Mouse (Mus musculus): ENCODE data around the gene Sipa1l3. TPM values are rescaled to one million over a fixed set of nuclear protein-coding genes. Genes with fewer than 3 reads are reported as not detected.

The Sipa1l3 gene
- total RNA-seq, 2 experiments from 2014 or later, result 4.2 to 15.3 TPM

DNA sequence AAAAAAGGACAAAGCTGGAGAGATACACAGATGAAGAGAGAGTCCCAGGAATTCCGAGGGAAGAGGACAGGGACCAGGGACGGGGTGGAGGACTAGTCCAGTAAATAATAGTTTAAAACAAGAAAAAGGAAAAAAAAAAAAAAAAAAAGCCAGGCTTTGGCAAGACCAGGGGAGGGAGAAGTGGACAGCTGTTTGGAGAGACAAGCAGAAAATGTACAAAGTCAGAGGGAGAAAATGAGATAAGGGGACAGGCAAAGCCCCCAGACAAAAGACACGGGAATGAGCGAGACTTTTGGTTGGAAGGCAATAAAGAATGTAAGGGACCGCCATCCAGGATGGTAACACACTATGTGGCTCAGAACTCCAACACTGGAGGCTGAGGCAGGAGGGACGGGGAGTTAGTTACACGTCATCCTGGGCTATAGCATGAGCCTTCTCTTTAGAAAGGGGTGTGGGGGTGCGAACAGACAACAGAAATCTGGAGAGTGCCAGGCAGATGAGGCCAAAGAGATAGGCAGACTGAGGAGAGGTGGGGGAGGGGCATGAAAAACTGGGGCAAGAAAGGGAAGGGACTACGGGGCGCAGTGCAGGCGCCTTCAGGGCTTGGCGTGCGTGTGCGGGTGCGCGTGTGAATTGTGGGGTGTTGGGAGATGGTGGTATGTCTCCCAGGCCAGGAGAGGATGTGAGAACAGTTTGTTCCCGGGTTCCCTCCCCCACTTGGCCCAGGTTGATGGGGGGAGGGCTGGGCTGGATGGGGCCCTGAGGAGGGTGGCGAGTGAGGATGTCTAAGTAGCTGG, 200.1 kb downstream of the Sipa1l3 start:
- no peak for ATAC-seq (replicated peaks; ENCODE audit: low FRiP score, poor library complexity, severe bottlenecking)

DNA sequence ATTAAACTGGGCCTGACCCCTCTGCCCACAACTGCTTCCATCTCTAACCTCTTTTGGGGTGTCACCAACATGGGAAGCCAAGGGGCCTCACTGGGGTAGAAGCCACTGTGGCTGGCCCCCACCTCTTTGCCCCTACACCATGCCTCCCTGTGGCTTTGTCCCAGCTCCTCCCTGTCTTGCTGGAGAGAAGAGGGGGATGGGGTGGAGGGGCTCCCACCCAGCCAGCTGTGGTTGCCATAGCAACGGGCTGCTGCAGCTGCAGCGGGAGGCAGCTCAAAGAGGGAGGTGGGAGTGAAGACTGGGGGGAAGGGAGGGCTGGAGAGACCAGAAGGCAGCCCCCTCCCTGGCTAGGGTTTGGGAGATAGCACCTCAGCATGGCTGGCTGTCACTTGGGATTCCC, 200.9 kb downstream of the Sipa1l3 start:
- ATAC-seq (replicated peaks; ENCODE audit: low FRiP score, poor library complexity, severe bottlenecking), result no peak

DNA sequence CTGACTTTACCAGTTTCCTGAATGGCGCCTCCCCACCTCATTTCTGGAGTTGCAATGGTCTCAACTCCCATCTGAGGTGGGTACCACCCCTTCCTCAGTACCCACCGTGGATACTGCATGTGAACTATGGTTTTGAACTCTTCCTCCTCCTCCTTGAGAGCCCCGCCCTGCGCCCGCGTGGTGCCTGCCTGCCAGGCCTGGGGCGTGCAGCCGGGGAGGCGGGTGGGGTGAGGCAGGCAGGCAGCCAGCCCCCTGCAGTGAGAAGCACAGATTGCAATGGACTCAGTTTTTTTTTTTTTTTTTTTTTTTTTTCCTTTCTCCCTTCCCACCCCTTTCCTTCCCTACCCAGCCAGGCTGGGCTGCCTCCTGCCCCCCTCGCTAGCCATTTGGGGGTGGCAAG, 201.5 kb downstream of the Sipa1l3 start:
- no peak for ATAC-seq (replicated peaks; ENCODE audit: low FRiP score, poor library complexity, severe bottlenecking)

DNA sequence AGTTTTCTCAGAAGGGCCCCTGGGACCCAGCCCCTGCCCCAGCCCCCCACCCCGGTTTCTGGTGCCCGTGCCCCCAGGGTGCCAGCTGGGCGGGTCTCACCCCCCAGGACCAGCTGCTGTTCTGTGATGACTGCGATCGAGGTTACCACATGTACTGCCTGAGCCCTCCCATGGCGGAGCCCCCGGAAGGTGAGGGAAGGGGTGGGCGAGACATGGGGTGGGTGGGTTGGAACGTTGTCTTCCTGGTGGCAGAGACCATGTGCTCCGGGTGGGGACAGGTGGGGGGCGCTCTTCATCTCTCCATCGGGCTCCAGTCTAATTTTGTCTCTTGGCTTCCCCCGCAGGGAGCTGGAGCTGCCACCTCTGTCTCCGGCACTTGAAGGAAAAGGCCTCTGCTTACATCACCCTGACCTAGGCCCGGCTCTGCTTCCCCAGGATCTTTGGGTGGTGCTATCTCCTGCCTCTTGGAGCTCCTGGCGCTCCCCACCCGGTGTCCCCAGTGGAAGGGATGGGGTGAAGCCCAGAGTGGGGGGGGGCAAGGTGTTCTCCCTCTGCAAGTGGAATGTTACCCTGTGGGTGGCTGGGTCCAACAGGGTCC, 202.2 kb downstream of the Sipa1l3 start:
- no peak for ATAC-seq (replicated peaks; ENCODE audit: low FRiP score, poor library complexity, severe bottlenecking)

DNA sequence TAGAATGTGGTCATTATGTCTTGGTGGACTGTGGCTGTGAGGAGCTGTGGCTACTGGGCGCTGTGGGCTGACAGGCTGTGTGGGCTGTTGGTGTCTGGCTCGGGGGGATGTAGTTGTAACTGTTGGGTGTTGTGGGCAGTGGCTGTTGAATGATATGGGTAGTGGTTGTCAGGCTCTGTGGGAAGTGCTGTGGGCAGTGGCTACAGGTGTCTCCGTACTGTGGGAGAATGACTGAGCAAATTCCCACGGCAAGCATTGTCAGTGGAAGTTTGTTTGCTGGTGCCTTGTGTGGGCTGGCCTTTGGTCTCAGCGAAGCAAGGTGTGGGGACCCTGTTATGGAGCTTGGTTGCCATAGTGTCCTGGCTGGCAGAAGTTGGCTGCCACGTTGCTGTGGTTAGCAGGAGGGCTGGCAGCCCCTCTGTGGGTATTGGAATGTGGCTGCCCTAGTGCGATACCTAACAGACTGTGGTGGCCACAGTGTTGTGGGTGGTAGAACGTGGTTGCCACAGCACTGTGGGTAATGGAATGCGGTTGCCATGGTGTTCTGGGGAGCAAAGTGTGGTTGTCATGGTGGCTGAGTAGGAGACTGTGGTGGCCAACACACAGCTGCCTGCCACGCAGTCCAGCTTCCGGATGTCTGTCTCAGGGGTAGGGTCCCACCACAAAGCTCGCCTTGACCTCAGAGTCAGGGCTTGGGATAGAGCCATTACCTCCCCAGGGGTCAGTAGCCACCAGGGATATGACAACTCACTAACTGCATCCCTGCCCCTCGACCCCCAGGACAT, 203.4 kb downstream of the Sipa1l3 start:
- no peak for ATAC-seq (replicated peaks; ENCODE audit: low FRiP score, poor library complexity, severe bottlenecking)

DNA sequence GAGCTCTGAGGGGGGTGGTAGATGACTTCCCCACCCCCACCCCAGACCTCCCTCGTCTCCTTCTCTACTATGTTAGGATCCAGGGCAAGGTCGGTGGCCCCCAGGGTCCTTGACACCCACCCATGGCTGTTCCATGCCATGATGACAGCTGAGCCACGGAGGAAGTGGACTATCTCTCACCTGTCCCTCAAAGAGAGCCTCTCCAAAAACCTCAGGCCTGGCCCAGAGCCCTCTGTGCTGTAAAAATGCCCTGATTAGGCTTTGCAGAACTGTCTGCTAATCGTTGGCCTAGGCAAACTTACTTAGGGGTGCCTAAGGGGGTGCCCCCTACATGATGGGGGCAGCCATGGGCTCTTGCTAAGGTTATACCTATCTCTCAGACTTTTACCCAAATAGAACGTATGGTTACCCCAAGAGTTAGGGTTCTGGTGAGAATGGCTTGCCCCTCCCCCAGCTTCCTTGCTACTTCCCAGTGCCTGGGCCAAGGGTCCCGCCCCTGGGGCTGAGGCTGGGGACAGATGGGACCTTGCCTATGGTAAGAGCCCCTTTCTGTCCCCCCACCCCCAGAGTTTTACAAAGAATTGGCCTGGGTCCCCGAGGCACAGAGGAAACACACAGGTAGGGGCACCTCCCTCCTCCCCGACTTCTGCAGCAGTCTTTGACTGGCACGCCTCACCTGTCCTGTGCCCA, 204.7 kb downstream of the Sipa1l3 start:
- no peak for ATAC-seq (replicated peaks; ENCODE audit: low FRiP score, poor library complexity, severe bottlenecking)

DNA sequence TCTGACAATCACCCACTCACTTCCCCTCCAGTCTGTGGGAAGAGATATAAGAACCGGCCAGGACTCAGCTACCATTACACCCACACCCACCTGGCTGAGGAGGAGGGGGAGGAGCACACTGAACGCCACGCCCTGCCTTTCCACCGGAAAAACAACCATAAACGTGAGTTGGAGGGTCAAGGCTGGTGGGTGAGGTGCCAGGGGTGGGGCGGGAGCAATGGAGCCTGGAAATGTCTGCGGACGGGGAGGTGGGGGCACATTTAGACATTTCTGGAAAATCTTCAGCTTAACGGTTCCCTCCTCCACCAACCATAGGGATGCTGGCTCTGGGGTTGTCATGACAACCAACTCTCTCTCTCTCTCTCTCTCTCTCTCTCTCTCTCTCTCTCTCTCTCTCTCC, 205.4 kb downstream of the Sipa1l3 start:
- ATAC-seq (replicated peaks; ENCODE audit: low FRiP score, poor library complexity, severe bottlenecking), result no peak

DNA sequence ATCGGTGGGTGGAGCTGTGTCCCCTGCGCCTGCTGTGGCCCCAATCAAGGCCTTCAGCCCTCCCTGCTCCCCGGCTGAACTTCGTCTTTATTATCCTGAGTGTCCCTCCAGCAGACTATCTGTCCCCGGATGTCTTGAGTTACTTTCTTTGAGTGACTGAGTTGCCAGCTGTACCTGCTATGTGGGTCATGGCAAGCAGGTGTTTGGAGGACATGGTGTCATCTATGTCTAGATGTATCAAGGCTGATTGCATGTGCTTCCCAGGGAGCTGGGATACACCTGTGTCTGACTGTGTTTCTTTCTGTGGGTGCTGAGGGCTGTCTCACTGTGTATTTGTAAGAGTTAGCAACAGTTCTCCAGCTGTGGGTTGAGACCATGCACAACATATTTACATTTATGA, 208.7 kb downstream of the Sipa1l3 start:
- no peak for ATAC-seq (replicated peaks; ENCODE audit: low FRiP score, poor library complexity, severe bottlenecking)

DNA sequence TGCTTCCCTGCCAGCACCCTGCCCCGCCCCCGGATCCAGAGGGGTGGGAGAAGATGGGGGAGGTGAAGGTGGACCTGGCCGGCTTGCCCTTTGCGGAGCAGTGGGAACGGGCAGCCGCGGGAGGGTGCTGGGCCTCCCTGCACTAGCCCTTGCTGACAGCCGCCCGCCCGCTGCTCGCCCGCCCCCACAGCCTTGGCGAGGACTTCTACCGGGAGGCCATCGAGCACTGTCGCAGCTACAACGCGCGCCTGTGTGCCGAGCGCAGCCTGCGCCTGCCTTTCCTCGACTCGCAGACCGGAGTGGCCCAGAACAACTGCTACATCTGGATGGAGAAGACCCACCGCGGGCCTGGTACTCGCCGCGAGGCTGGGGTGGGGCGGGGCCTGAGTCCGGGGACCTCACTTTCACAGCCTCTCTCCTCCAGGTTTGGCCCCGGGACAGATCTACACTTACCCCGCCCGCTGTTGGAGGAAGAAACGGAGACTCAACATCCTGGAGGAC, 209.2 kb downstream of the Sipa1l3 start:
- ATAC-seq (replicated peaks; ENCODE audit: low FRiP score, poor library complexity, severe bottlenecking), result no peak

DNA sequence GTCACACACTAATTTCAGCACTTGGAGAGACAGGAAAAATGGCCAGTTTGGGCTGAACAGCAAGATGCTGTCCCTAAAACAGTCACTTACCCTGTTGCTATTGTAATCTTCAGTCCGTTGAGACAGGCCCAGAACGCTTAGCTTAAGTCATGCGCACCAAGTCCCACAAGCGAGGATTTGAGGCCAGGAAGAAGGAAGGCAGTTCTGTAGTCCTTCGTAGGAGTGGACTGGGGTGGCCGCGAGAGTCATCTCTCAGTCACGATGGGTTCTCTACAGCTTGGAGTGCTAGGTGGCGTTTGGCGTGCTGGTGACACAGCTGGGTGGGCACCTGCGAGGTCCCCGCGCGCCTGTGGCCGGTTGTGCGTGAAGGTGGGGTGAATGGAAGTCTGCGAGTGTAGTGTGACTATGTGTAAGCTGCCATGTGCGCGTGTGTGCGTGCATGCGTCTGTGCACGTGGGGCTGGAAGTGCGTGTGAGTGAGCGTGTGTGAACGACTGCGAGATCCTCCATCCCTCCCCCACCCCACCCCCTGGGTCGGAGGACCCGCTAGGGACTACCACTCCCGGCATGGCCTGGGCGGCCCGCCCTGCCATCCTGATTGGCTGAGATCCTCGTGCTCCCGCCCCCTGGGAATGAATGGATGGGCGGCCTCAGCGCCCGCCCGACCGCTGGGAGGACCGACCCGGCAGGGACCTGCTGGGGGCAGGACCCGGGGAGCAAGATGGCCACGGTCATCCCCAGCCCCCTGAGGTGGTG, 210.9 kb downstream of the Sipa1l3 start:
- ATAC-seq (replicated peaks; ENCODE audit: low FRiP score, poor library complexity, severe bottlenecking), result no peak; the same call in 1 of the 2 replicates

DNA sequence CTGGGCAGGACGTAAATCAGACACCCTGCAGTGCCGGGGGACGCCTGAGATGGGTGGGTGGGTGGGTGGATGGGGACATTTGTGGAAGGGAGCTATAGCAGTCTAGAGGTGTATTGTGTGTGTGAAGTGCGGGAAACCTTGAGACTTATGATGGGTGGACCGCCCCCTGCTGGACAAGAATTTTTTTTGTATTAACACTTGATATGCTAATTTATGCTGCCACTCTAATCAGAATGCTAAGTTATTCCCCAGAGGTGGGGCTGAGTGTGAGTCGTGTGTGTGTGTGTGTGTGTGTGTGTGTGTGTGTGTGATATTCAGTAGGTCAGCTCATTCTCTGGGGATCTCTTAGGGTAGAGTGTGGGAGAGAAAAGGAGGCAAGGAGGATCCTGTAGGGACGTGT, 211.8 kb downstream of the Sipa1l3 start:
- no peak for ATAC-seq (replicated peaks; ENCODE audit: low FRiP score, poor library complexity, severe bottlenecking)

DNA sequence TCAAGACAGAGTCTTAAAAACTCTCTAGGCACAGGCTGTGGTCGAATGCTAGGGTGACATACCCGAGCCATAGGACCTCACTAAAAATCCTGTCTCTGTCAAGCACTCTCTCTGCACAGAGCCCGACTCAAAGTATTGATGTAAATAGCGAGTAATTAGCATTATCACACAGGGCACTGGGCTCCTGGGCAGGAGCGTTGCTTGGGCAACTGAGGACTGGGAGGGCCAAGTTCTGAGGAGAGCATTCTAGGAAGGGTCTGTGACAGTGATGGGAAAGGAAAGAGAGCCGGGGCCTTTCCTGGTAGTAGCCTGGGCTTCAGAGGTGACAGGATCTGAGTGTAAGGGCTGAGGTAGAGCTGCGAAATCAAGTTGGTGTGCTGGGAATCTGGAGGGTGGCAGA, 212.3 kb downstream of the Sipa1l3 start:
- no peak for ATAC-seq (replicated peaks; ENCODE audit: low FRiP score, poor library complexity, severe bottlenecking)

DNA sequence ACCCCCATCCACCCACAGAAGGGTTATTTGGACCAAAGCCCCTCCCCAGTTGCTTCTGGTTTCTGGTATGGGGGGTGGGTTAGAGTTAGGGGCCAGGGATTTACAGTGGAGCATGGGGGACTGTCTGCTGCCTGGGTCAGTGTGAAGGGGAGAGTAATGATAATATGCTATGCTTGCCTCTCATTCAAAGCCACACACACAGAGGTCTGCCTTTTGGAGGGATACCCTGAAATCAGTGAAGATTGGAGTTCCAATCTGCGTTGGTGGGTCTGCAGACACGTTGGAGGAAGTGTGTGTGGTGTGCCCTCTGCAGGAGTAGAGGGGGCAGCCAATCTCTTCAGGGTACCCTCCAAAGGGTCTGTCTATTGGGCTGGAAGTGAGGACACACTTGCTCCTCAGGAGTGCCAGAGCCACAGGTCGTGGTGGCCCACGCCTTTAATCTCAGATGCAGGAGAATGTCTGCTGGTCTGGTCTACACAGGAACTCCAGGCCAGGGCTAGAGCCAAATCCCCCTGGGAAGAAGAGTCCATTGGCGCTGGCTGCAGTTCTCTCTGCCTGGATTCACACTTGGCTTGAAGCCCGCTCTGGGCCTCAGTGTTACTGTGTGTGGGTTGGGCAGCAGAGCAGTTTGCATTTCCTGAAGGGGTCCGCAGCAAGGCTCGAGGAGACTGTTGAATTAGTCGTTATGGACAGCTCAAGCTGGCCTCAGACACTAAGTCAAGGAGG, 213.0 kb downstream of the Sipa1l3 start:
- no peak for ATAC-seq (replicated peaks; ENCODE audit: low FRiP score, poor library complexity, severe bottlenecking)

DNA sequence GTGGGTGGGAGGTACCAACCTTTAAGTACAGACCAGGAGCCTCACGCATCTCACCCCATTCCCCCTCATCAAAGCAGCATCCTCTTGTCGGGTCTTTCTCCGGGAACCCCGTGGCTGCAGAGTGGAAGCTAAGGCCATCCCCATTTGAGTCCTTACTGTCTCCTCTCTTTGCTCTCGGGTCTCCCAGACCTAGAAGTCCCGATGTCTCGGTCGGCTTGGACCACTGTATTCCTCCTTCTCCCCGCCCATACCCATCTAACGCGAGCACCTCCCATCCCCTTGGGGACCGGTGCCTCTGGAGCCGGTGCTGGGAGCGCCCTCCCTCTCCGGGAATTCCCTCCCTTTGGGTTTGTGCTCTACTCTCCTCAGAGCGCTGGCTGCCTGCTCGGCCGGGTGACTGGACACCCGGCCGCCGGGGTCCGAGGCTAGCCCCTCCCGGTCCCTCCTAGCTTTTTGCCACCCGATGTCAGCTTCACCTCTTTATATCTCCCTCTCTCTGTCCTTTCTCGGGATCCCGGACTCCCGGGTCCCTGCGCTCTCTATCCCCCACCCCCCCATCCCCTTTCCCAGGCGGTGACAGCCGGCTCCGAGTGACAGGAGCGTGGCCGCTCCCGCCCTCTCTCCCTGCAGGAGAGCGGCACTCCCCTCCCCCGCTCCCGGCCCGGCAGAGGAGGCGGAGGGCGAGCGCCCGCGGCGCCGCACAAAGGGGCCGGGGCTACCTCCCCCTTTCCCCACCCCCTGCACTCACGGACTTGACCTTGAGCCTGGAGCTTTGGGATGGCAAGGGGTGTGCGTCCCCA, 213.8 kb downstream of the Sipa1l3 start:
- no peak for ATAC-seq (replicated peaks; ENCODE audit: low FRiP score, poor library complexity, severe bottlenecking)

DNA sequence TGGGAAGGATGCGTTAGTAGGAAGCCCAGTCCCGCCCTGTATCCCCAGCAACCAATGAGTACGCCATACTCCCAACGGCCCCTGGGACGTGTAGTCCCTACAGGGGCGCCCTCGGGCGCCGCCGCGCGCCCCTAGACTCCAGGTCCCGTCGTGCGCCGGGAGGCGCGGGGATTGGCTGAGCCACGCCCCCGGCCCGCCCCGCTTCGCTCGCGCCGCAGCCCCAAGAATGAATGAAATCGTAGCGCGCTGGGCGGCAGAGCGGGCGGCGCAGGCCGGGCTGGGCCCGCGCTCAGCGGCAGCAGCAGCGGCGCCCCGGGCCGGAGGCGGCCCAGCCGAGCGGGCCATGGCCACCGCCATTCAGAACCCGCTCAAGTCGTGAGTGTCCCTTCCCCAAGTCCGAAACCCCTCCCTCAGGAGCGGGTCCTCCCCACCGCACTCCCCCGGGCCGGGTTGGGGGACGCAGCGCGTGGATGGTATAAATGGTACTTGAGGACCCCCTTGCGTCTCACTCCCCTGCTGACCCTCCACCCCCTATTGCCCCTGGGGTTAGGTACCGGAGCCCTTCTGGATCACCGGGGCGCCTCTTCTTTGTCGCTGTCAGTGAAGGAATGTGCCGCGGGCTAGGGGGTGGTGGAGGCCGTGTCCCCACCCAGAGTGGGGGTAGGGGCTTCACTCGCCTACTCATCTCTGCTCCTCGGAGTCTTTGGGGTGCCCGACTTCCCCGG, 214.5 kb downstream of the Sipa1l3 start, which contains the start of gene Dpf1:
Gene Dpf1 (plus strand): TSS at position 214 of the 725 bp plus-strand sequence.
- no peak for ATAC-seq (replicated peaks; ENCODE audit: low FRiP score, poor library complexity, severe bottlenecking)

DNA sequence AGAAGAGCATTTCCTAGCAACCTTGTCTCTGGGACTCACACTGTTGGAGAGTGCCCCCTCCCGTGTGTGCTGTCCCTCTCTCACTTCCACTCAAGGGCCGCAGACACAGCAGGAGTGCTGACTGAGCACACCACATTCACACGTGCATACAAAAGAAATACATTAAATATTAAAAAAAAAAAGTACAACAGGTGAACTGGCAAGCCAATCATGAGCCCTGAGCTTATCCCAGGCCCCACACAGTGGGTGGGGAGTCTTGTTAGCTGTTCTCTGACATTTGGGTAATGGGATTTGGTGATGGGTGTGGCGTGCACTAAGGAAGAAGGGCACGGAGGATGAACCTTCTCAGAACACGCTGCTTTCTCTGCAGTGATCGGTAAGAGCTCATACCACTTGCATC, 215.8 kb downstream of the Sipa1l3 start:
- ATAC-seq (replicated peaks; ENCODE audit: low FRiP score, poor library complexity, severe bottlenecking), result no peak

DNA sequence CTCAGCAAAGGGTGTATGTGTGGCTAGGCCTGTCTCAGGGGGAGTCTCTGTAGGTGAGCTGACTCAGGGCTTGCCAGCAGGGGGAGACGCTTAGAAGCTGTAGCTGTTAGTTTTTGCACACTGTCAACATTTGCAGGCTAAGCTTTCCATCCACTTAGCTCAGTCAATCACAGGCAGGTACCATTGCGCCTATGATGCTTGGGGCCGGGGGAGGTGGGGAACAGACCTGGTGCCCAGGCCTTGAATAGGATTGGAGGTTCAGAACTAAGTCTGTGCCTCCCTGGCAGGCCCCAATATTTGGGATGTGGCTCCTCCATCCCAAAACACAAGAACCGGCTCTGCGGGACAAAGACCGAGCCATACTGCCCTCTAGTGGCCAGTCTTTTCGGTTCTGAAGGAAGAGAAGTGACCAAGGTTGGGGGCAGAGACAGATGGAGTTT, 217.3 kb downstream of the Sipa1l3 start:
- ATAC-seq (replicated peaks; ENCODE audit: low FRiP score, poor library complexity, severe bottlenecking), result no peak
